Mouse (Mus musculus) G1E (cell line): ENCODE measurements around the gene Ppp2r1a.

ENCODE experiments used
- CTCF ChIP-seq: IDR thresholded peaks from 2 replicates; pipeline ENCODE4 v1.5.1; 2012; ENCODE audit warnings: low read depth, low read length, inconsistent platforms, mixed read lengths
- GATA1 ChIP-seq: IDR thresholded peaks from 2 replicates; pipeline ENCODE4 v1.6.1; 2012; ENCODE audit warnings: borderline replicate concordance, low read length, inconsistent platforms, mixed read lengths
- POLR2AphosphoS5 ChIP-seq: IDR thresholded peaks from 2 replicates; pipeline ENCODE4 v1.6.1; 2012; ENCODE audit warnings: low read depth, low read length, inconsistent platforms; ENCODE audit not compliant: insufficient replicate concordance
- TAL1 ChIP-seq: conservative IDR thresholded peaks from 2 replicates; pipeline ENCODE4 v1.6.1; 2012; ENCODE audit warnings: low read depth, low read length, inconsistent platforms, mixed read lengths

DNA sequence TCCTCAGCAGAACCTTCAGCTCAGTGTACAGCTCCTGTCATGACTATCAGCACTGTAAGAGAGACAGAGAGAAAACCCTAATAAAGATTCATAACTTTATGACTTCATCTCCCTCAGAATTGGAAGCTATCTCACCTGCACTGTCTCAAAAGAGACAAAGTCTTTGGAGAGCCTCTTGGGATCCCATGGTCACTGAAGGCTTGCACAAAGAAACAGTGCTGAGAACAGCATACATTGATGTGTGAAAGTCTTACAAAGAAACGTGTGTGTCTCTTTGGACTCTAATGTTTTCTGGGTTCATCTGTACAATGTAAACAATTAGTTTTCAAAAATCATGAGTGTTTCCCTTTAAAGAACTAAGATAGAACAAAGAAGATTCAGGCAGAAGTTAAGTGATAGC, 25.5 kb upstream of the Ppp2r1a start, which contains the start of gene Vmn1r232:
- TF ChIP-seq POLR2AphosphoS5 (no peak), CTCF (no peak), TAL1 (no peak), GATA1 (no peak)
